Mouse (Mus musculus) kidney, adult 18-20 months (tissue): ENCODE measurements around the gene Rab3gap2.

Source experiments
- DNase-seq: peaks from one replicate; pipeline ENCODE4 v3.0.0; 2021

Gene Rab3gap2

GRCm38 (mm10) chr1:185333651-185334050, 129.7 kb downstream of the Rab3gap2 start:
- DNase-seq, result no peak

- no peak for DNase-seq
These were observed 130.2 kb downstream of the Rab3gap2 start for GRCm38 (mm10) chr1:185334136-185334535.

- peak; percentile 26 for DNase-seq
These were observed 131.4 kb downstream of the Rab3gap2 start for GRCm38 (mm10) chr1:185335231-185335765.
